Mouse (Mus musculus) spleen, adult 2 months (tissue): ENCODE results near the gene Swap70.

Experiments
- CTCF ChIP-seq: fragments of 200-500 bp; IDR thresholded peaks from 2 replicates; pipeline ENCODE4 v1.5.1; 2011; ENCODE audit warnings: mild to moderate bottlenecking, inconsistent platforms; ENCODE audit not compliant: insufficient read depth, insufficient read length, insufficient replicate concordance; ENCODE audit errors: extremely low read depth
- POLR2A ChIP-seq: fragments of 200-500 bp; IDR thresholded peaks from 2 replicates; pipeline ENCODE4 v1.6.1; 2011; ENCODE audit warnings: low read depth, low read length, inconsistent platforms

DNA sequence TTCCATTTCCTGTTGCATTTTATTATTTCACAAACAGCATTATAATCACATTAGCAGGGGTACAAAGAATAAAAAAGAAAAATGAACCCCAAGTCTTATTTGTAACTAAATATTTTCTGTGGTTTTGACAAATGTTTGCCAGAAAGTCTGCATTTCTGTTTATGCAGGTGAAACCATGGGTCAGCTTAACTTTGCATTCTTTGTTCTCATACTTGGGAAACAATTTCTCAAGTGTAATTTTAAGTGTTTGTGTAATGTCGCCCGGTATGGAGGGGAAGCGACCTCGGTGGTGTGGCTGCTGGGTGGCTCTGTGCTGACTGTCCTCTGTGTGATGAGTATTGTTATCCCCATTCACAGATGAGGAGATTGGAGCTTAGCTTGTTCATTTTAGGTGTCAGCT is 40.3 kb downstream of the Swap70 start:
- TF ChIP-seq POLR2A (no peak), CTCF (no peak)
